Mouse (Mus musculus): ENCODE data around the gene Acbd3. TPM values are rescaled to one million over a fixed set of nuclear protein-coding genes. Genes with fewer than 3 reads are reported as not detected.

Gene Acbd3
- total and polyA plus RNA-seq, 3 experiments, result 14.5 to 23.5 (median 22.4) TPM

DNA sequence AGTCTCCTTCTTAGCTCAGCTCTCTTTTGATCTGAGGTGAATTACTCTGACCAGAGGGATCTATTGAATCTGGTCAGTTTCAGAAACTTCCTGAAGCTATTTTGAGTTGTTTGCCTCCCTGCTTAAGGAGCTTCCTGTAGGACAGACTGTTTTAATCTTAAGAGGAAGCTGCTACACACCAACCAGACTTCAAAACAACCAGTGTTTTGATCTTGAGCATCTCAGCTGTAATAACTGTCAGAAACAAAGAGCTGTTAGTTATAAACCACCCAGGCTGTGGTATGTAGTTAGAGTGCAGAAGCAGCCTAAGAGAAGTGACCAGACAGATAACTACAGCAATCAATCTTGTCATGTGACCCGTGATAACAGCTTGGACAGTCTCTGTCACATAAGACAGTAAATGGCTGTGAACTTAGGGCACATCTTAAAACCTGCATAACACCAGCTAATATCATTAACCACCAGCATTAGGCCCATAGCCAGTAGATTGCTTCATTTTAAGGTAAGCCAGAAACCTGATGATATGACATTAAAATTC lies 2.1 kb upstream of the Acbd3 start:
- Histone ChIP-seq H3K4me3 (replicated peaks in 1 of 3; ENCODE audit: low read depth in 2 of 3, low read length in 2 of 3, poor library complexity in 1 of 3) (no peak overlapping the region), H3K79me2 (replicated peaks; ENCODE audit: control insufficient read depth, extremely low read depth, insufficient read depth, poor library complexity, severe bottlenecking) (peaks cover 22% of the 10 kb centered on the region), H3K9me3 (replicated peaks; ENCODE audit: low read length) (no peaks in the 10 kb centered on the region), H3K9ac (ENCODE audit: insufficient read depth, low read depth) (no peak overlapping the region), H3K27me3 (replicated peaks) (no peaks in the 10 kb centered on the region), H3K4me2 (ENCODE audit: insufficient read depth, low read depth, poor library complexity, severe bottlenecking) (no peak overlapping the region), H3K36me3 (replicated peaks in 1 of 2; ENCODE audit: control insufficient read depth in 1 of 2, insufficient read depth in 1 of 2, low read length in 1 of 2) (no peaks in the 10 kb centered on the region), H3K27ac (ENCODE audit: insufficient read depth, low read depth) (no peak overlapping the region), H3K4me1 (ENCODE audit: control insufficient read depth in 1 of 2, insufficient read depth in 2 of 2) (peaks cover 6 to 32% of the 10 kb centered on the region in 2 experiments; a peak in 3 of 4 replicates)
- dilution Hi-C loops (cut with MboI; ENCODE audit: extremely low pct_ligation_motif_present, extremely low pct_unique_long_range_greater_than_20kb, low sequenced_read_pairs) (no loop called here), in situ Hi-C loops (cut with MboI; ENCODE audit: low pct_ligation_motif_present, low pct_unique_long_range_greater_than_20kb, low sequenced_read_pairs) (loop anchor here (5.0 kb wide), 1 partner anchor 39 kb away; no protein-coding TSS in a partner anchor)
- TF ChIP-seq JUND (conservative IDR thresholded peaks at IDR 0.05; ENCODE audit: low read depth, low read length) (no peak), E2F4 (IDR thresholded peaks at IDR 0.05; ENCODE audit: insufficient replicate concordance, low read depth, low read length) (no peak), USF1 (IDR thresholded peaks at IDR 0.05; ENCODE audit: low read depth, low read length) (no peak), GABPA (IDR thresholded peaks at IDR 0.05; ENCODE audit: insufficient replicate concordance, low read depth, low read length) (no peak), MAX (IDR thresholded peaks at IDR 0.05; ENCODE audit: low read length) (no peak), SMC3 (IDR thresholded peaks at IDR 0.05; ENCODE audit: low read depth, low read length) (no peak), TCF12 (IDR thresholded peaks at IDR 0.05; ENCODE audit: low read depth, low read length) (no peak), ZNF384 (IDR thresholded peaks at IDR 0.05; ENCODE audit: low read depth, low read length) (no peak), SIN3A (IDR thresholded peaks at IDR 0.05; ENCODE audit: low read length) (no peak), MAZ (IDR thresholded peaks at IDR 0.05; ENCODE audit: low read depth, low read length) (no peak), NRF1 (IDR thresholded peaks at IDR 0.05; ENCODE audit: low read depth, low read length) (no peak), POLR2A (IDR thresholded peaks at IDR 0.05; ENCODE audit: low read depth, low read length) (no peak), NELFE (IDR thresholded peaks at IDR 0.05; ENCODE audit: low read depth, low read length) (no peak), CHD1 (IDR thresholded peaks at IDR 0.05; ENCODE audit: low read depth, low read length) (no peak), HCFC1 (IDR thresholded peaks at IDR 0.05; ENCODE audit: low read depth, low read length) (no peak), RCOR1 (conservative IDR thresholded peaks at IDR 0.05; ENCODE audit: low read depth, low read length) (no peak), MEF2A (IDR thresholded peaks at IDR 0.05; ENCODE audit: borderline replicate concordance, low read depth, low read length) (no peak), KAT2A (IDR thresholded peaks at IDR 0.05; ENCODE audit: insufficient replicate concordance, low read length) (no peak)
- DNase-seq (ENCODE audit: extremely low read depth), result no peak

DNA sequence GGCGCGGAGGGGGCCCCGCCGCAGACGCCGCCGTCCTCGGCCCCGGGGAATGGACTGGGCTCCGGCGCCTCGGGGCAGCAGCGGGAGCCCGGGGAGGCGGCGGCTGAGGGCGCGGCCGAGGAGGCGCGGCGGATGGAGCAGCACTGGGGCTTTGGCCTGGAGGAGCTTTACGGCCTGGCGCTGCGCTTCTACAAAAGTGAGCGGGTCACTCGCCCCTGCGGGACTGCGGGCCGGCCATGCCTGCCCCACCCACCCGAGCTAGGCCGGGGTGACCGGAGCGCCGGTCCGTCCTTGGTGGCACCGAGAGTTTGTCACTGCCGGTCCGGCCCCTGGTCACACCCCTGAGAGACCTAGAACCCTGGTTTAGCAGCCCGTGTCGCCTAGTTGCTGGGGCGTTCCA lies 340 bp downstream of the Acbd3 start:
- in situ Hi-C loops (cut with MboI; ENCODE audit: low pct_ligation_motif_present, low pct_unique_long_range_greater_than_20kb, low sequenced_read_pairs) (no loop called here), dilution Hi-C loops (cut with MboI; ENCODE audit: extremely low pct_ligation_motif_present, extremely low pct_unique_long_range_greater_than_20kb, low sequenced_read_pairs) (no loop called here)
- H3K9ac ChIP-seq (ENCODE audit: insufficient read depth, low read depth), result peak overlapping the region; percentile 79
- peak overlapping the region; percentile 65 to 99 (median 94) for H3K4me3 ChIP-seq (replicated peaks in 1 of 3; ENCODE audit: low read depth in 2 of 3, low read length in 2 of 3, poor library complexity in 1 of 3)
- no peaks in the 10 kb centered on the region for H3K36me3 ChIP-seq (replicated peaks in 1 of 2; ENCODE audit: control insufficient read depth in 1 of 2, insufficient read depth in 1 of 2, low read length in 1 of 2)
- 0 out of 2 replicates have a peak, but pooled peaks have one; percentile 6 for TF ChIP-seq SIN3A (IDR thresholded peaks at IDR 0.05; ENCODE audit: low read length)
- TF ChIP-seq HCFC1 (IDR thresholded peaks at IDR 0.05; ENCODE audit: low read depth, low read length), result no peak
- TF ChIP-seq ZKSCAN1 (IDR thresholded peaks at IDR 0.05; ENCODE audit: borderline replicate concordance, low read depth, low read length), result no peak
- no peaks in the 10 kb centered on the region for H3K27me3 ChIP-seq (replicated peaks)
- H3K4me2 ChIP-seq (ENCODE audit: insufficient read depth, low read depth, poor library complexity, severe bottlenecking), result peak overlapping the region; percentile 76; the same call in 1 of the 2 replicates
- no peak for DNase-seq (ENCODE audit: extremely low read depth)
- no peak overlapping the region for H3K27ac ChIP-seq (ENCODE audit: insufficient read depth, low read depth)
- H3K9me3 ChIP-seq (replicated peaks; ENCODE audit: low read length), result no peaks in the 10 kb centered on the region
- H3K4me1 ChIP-seq (ENCODE audit: control insufficient read depth in 1 of 2, insufficient read depth in 2 of 2), result peaks cover 6 to 43% of the 10 kb centered on the region in 2 experiments; a peak in 3 of 4 replicates
- peaks cover 43% of the 10 kb centered on the region for H3K79me2 ChIP-seq (replicated peaks; ENCODE audit: control insufficient read depth, extremely low read depth, insufficient read depth, poor library complexity, severe bottlenecking)
